Mouse (Mus musculus) thymus, adult 2 months (tissue): Measurements from ENCODE around the gene Paqr4. TPM values are rescaled to one million over a fixed set of nuclear protein-coding genes. Genes with fewer than 3 reads are reported as not detected.

ENCODE experiments used
- DNase-seq: peaks from one replicate; pipeline ENCODE4 v3.0.0; 2021
- H3K27ac ChIP-seq: fragments of 200-500 bp; 2 replicates; pipeline ENCODE4 v1.5.1; 2012; ENCODE audit warnings: low read length, control low read depth; ENCODE audit not compliant: control insufficient read depth, insufficient read depth
- H3K27me3 ChIP-seq: fragments of 200-500 bp; 2 replicates; pipeline ENCODE4 v1.6.1; 2012; ENCODE audit warnings: mild to moderate bottlenecking, low read length, moderate library complexity, mixed read lengths; ENCODE audit not compliant: control insufficient read depth, insufficient read depth
- H3K36me3 ChIP-seq: fragments of 200-500 bp; 2 replicates; pipeline ENCODE4 v1.6.1; 2012; ENCODE audit warnings: mild to moderate bottlenecking, low read length, moderate library complexity; ENCODE audit not compliant: control insufficient read depth, insufficient read depth
- H3K4me1 ChIP-seq: fragments of 200-500 bp; replicated peaks from 2 replicates; pipeline ENCODE4 v1.6.1; 2012; ENCODE audit warnings: low read length; ENCODE audit not compliant: control insufficient read depth, insufficient read depth
- H3K4me3 ChIP-seq: fragments of 200-500 bp; 2 replicates; pipeline ENCODE4 v1.5.1; 2012; ENCODE audit warnings: mild to moderate bottlenecking, low read length, control low read depth, moderate library complexity; ENCODE audit not compliant: control insufficient read depth, insufficient read depth
- CTCF ChIP-seq: fragments of 200-500 bp; IDR thresholded peaks from 2 replicates; pipeline ENCODE4 v1.5.1; 2012; ENCODE audit warnings: mild to moderate bottlenecking, control low read depth, low read length, moderate library complexity, borderline replicate concordance; ENCODE audit not compliant: control insufficient read depth, poor library complexity, insufficient read depth; ENCODE audit errors: extremely low read depth
- POLR2A ChIP-seq: fragments of 200-500 bp; IDR thresholded peaks from 2 replicates; pipeline ENCODE4 v1.6.1; 2012; ENCODE audit warnings: mild to moderate bottlenecking, low read length, control low read depth, moderate library complexity; ENCODE audit not compliant: control insufficient read depth, poor library complexity, insufficient read depth; ENCODE audit errors: extremely low read depth
- WGBS: fragments of 180-500 bp; shearing (Covaris S2); methylation state at CpG from one replicate; pipeline ENCODE4 v1.1.7; 2018; 5-methylcytosine and 5-hydroxymethylcytosine counted together
- polyA plus RNA-seq: library from polyadenylated mRNA; depleted of rRNA; stranded (reverse); fragments of >200 nt; gene quantifications from 2 replicates; pipeline ENCODE4 v1.2.3, GENCODE M21; 2012; rRNA removed

The Paqr4 gene
- 12.4 and 13.2 TPM in 2 replicates for polyA plus RNA-seq

DNA sequence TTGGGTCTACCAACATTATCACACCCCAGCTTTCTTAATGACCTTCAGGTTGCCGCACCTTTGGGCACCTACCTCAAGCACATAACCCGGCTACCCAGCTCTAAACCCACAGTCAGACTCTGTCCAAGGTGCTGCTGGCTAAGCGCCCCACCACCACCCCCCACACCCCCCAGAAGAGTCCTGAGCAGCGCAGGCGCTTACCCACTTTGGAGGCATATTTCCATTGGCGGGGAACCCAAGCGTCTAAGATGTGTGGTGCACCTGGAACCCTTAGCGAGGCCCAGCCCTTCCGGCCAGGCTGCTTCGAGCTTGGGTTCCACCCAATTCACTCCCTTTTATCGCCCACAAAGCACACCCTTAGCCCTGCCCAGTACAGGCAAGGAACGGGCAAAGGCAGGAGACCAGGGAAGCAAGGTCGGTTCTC is at the start of gene Paqr4:
Paqr4 (minus strand) TSS at position 270 of the 424 bp plus-strand sequence.
- TF ChIP-seq POLR2A (no peak), CTCF (no peak)
- no peak for DNase-seq
- Histone ChIP-seq H3K4me3 (peak within 1 kb of the TSS; percentile 68), H3K4me1 (peaks cover 31% of the 10 kb centered on the region), H3K36me3 (no peaks in the 10 kb centered on the region), H3K27me3 (peaks cover 32% of the 10 kb centered on the region), H3K27ac (no peak within 1 kb of the TSS)
- WGBS, result 2% methylated on average over 13 of the region's 13 CpGs

DNA sequence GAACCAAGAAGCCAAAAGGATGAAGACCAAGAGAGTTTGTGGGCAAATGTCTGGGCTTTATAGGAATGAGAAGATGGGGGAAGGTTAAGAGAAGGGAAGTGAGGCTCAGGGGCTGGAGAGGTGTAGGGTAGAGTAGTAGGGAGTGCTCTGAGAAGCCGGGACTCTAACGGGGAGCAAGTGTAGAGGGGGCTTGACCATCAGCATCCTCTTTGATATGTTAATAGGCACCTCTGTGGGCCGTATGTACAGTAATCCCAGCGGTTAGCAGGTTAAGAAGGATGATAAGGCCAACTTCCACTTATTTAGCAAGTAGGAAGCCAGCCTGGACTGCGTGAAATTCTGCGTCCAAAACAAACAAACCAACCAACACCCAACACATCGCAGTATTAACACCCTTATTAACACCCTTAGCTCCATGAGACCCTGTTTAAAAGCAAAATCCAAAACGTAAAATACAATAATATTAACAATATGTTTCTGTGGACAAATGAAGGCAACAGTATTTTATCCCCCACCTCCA is 49.1 kb upstream of the Paqr4 start:
- no peaks in the 10 kb centered on the region for H3K36me3 ChIP-seq
- no peak overlapping the region for H3K27ac ChIP-seq
- H3K4me1 ChIP-seq, result peaks cover 21% of the 10 kb centered on the region
- TF ChIP-seq POLR2A (no peak), CTCF (no peak)
- 42% methylated on average over 8 of the region's 8 CpGs for WGBS
- H3K27me3 ChIP-seq, result no peaks in the 10 kb centered on the region
- DNase-seq, result no peak
- H3K4me3 ChIP-seq, result no peak overlapping the region

DNA sequence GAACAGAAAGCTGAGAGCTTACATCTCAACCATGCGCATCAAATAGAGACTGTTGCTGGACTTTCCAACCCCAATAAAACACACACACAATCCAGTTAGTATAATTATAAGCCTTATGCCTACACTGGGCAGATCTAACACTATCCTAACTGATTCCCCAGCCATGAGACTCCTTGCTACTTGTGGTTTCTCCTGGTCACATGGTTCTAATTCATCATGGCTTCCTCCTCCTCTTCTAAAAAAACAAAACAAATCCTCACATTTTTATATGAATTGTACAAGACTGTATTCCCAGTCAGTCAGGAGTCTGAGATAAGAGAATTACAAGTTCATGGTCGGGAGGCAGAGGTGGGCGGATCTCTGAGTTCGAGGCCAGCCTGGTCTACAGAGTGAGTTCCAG is 48.3 kb upstream of the Paqr4 start:
- Histone ChIP-seq H3K4me1 (peaks cover 21% of the 10 kb centered on the region), H3K27me3 (no peaks in the 10 kb centered on the region), H3K27ac (no peak overlapping the region), H3K4me3 (no peak overlapping the region), H3K36me3 (no peaks in the 10 kb centered on the region)
- no peak for DNase-seq
- TF ChIP-seq CTCF, result no peak
- no peak for TF ChIP-seq POLR2A
- WGBS, result 94% methylated on average over 4 of the region's 4 CpGs

DNA sequence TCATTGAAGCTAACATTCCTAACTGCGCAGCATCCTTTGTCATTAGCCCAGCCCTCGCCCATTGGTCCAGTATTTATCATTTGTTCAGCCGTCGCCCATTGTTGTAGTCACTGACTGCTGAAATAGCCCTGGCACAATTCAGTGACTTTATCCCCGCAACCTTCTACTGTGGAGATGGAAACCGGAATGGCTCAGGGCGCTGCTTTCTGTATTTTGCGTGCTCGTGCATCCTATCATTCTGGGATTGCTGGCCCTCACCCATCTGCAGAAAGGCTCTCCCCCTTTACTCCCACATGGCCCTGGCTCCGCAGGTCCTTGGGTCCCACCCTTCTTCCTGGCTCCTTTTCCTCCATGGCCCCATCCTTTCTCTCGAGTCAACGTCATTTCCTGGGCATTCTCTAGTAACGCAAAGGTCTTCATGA is 45.9 kb upstream of the Paqr4 start:
- Histone ChIP-seq H3K27me3 (no peaks in the 10 kb centered on the region), H3K27ac (no peak overlapping the region), H3K4me3 (no peak overlapping the region), H3K36me3 (no peaks in the 10 kb centered on the region), H3K4me1 (peaks cover 19% of the 10 kb centered on the region)
- 71% methylated on average over 13 of the region's 13 CpGs for WGBS
- DNase-seq, result no peak
- TF ChIP-seq POLR2A (no peak), CTCF (no peak)

DNA sequence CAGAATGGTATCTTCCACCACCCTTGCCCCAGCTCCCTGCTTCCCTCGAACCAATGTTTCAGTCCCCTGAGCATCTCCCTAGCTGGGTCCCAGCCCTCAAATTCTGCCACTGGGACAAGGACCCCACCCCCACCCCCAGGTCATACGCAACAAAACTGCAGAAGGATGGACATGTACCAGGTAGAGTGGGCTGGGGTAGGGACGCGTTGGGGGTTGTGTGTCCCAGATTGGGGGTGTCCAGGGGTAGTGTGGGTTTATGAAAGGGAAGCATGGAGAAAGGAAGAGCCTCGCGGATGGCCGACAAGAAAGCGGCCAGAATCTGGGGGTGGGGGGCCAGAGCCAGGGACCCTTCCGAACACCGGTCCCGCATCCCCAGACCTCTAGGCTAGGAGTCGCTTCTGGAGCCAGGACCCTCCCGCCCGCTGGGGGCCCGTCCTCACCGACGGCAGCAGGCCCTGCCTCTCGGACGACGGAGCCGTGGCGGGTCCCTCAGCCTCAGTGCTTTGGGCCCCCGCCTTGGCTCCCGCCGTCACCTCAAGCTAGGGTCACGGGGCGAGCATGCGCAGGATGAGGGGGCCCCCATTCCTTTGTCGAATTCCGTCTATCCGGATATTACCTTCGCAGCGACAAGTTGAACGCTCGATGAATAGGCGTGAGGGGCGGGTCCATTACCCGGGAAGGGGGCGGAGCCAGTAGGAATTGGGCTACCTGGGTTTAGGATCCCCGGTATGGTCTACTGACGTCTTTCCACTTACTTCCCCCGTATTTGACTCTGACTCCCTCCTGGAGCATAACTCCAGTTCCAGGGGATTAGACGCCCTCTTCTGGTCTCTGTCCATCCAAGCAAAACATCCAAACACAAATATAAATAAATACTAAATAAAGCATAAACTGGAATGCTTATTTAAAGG is 45.1 kb upstream of the Paqr4 start, which contains the start of gene Flywch2:
Flywch2 (minus strand) TSS at position 521 of the 911 bp plus-strand sequence.
- H3K4me3 ChIP-seq, result peak within 1 kb of the TSS; percentile 37
- WGBS, result 14% methylated on average over 43 of the region's 43 CpGs
- peaks cover 13% of the 10 kb centered on the region for H3K4me1 ChIP-seq
- H3K36me3 ChIP-seq, result no peaks in the 10 kb centered on the region
- TF ChIP-seq POLR2A (no peak), CTCF (no peak)
- DNase-seq, result peak; percentile 63
- no peaks in the 10 kb centered on the region for H3K27me3 ChIP-seq
- H3K27ac ChIP-seq, result no peak within 1 kb of the TSS

DNA sequence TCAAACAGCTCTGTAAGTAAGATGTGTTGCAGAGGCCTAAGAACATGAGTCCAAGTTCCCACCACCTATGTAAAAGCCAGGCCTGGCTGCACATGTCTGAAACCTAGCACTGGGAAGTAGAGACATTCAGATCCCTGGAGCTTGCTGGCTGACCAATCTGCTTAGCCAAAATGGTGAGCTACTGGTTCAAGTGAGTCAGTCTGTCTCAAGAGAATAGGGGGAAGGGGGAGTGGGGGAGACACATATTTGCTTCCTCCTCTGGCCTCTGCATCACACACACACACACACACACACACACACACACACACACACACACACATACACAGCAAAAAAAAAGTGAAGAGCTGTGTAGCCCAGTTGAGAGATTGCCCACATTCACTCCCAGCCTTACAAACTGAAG is 42.7 kb upstream of the Paqr4 start:
- Histone ChIP-seq H3K27me3 (no peaks in the 10 kb centered on the region), H3K4me3 (no peak overlapping the region), H3K36me3 (no peaks in the 10 kb centered on the region), H3K4me1 (peaks cover 10% of the 10 kb centered on the region), H3K27ac (no peak overlapping the region)
- DNase-seq, result no peak
- TF ChIP-seq CTCF (no peak), POLR2A (no peak)

DNA sequence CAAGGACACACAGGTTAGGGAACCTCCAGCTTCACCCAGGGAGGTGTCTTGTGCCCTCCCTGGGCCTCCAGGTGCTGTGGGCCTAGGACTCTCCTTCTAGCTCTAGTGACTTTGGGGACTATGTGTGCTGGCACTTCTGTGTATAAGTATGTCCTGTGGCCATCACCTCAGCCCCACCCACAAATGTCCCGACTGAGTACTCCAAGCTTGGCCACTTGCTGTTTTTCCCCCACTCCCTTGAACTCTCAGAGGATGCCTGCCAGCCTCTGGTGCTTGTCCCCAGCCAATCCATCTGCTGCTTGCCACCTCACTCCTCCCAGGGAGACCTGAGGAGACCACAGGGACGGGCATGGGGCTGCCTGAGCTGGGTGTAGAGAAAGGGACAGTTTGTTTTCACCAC is 37.8 kb upstream of the Paqr4 start:
- Histone ChIP-seq H3K27ac (no peak overlapping the region), H3K27me3 (no peaks in the 10 kb centered on the region), H3K4me3 (no peak overlapping the region), H3K36me3 (no peaks in the 10 kb centered on the region), H3K4me1 (no peaks in the 10 kb centered on the region)
- TF ChIP-seq CTCF (no peak), POLR2A (no peak)
- no peak for DNase-seq
- 63% methylated on average over 2 of the region's 2 CpGs for WGBS
